In the genomic region with DNA sequence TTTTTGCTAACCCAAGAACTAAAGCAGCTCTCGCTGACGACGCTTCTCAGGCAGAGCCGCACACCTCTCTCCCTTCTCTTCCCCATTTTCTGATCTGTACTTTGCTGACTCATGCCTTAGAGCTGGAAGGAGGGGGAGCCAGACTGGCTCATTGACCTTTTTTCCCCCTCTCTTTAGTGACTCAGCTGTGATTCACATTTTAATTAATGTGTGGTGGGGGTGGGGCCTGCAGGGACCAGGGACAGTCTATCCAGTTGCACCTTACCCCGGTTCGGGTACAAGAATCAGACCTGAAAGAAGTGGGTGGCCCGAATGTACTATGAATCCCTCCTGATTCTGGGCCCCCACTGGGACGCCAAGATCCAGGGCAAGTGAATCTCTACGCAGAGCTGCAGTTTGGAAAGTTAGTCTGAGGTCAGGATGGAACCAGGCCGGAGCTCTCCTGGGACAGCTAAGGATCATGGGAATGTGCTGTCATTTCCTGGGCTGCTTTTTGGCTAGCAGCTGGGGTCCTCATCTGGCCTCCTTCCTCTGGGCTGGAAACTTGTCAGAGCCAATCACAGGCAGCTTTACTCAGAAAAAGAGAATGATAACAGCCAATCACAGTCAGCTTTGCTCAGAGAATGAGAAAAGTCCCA, we compare ENCODE assay signal across 8 mouse cellular contexts.
DNase-seq lines count a peak whose midpoint lies in the region; ATAC-seq and TF ChIP-seq lines count a peak whose summit lies in the region.

No protein-coding gene starts in this region.

- H3ac ChIP-seq in myocyte (ENCODE audit: control insufficient read depth, insufficient read length): no peak overlapping the region

- H3K4me3 ChIP-seq in intestine, embryonic 14.5 days (ENCODE audit: low read depth, low read length): no peak overlapping the region
- H3K4me3 ChIP-seq in intestine, embryonic 16.5 days (ENCODE audit: low read length): no peak overlapping the region
- H3K4me3 ChIP-seq in CH12.LX (replicated peaks in 1 of 3; ENCODE audit: low read depth in 2 of 3, low read length in 2 of 3, poor library complexity in 1 of 3) (peak overlapping the region in 2 of 3 experiments; percentile 6 to 32), myocyte (peak overlapping the region; percentile 24)
- H3K4me3 ChIP-seq in thymus, adult 2 months (ENCODE audit: control insufficient read depth, insufficient read depth, low read length): no peak overlapping the region
- H3K4me3 ChIP-seq in forebrain, embryonic 11.5 days (ENCODE audit: low read depth, low read length): no peak overlapping the region

- no peak for TF ChIP-seq RAD21 in CH12.LX (IDR thresholded peaks at IDR 0.05; ENCODE audit: low read depth, low read length)

- no peak overlapping the region for H3K4me2 ChIP-seq in intestine, embryonic 14.5 days (ENCODE audit: low read length)
- H3K4me2 ChIP-seq in intestine, embryonic 16.5 days (ENCODE audit: low read depth, low read length): no peak overlapping the region
- no peak overlapping the region for H3K4me2 ChIP-seq in CH12.LX (ENCODE audit: insufficient read depth, low read depth, poor library complexity, severe bottlenecking)
- H3K4me2 ChIP-seq in myocyte (ENCODE audit: low read depth): peak overlapping the region; percentile 98
- no peak overlapping the region for H3K4me2 ChIP-seq in forebrain, embryonic 11.5 days (ENCODE audit: low read depth, low read length, severe bottlenecking)

- dilution Hi-C loops in CH12.LX (cut with MboI; ENCODE audit: extremely low pct_ligation_motif_present, extremely low pct_unique_long_range_greater_than_20kb, low sequenced_read_pairs): no loop called here

- TF ChIP-seq EP300 in CH12.LX (IDR thresholded peaks at IDR 0.05; ENCODE audit: low read length): no peak

- H3K9me3 ChIP-seq in intestine, embryonic 14.5 days (ENCODE audit: control insufficient read depth, low read length): no peaks in the 10 kb centered on the region
- no peaks in the 10 kb centered on the region for H3K9me3 ChIP-seq in intestine, embryonic 16.5 days (ENCODE audit: control insufficient read depth, low read length)
- H3K9me3 ChIP-seq in CH12.LX (replicated peaks; ENCODE audit: low read length): no peaks in the 10 kb centered on the region
- no peaks in the 10 kb centered on the region for H3K9me3 ChIP-seq in forebrain, embryonic 11.5 days (ENCODE audit: control insufficient read depth, low read length)

- H3K36me3 ChIP-seq in intestine, embryonic 14.5 days (ENCODE audit: control insufficient read depth, insufficient read depth, low read length): no peaks in the 10 kb centered on the region
- no peaks in the 10 kb centered on the region for H3K36me3 ChIP-seq in intestine, embryonic 16.5 days (ENCODE audit: control insufficient read depth, insufficient read depth, low read length)
- H3K36me3 ChIP-seq in CH12.LX (replicated peaks in 1 of 2; ENCODE audit: control insufficient read depth in 1 of 2, insufficient read depth in 1 of 2, low read length in 1 of 2) (no peaks in the 10 kb centered on the region), myocyte (ENCODE audit: control insufficient read depth, insufficient read depth) (no peaks in the 10 kb centered on the region)
- no peaks in the 10 kb centered on the region for H3K36me3 ChIP-seq in thymus, adult 2 months (ENCODE audit: control insufficient read depth, insufficient read depth, low read length)
- no peaks in the 10 kb centered on the region for H3K36me3 ChIP-seq in forebrain, embryonic 11.5 days (ENCODE audit: control insufficient read depth, insufficient read depth, low read length)

- in situ Hi-C loops in CH12.LX (cut with MboI; ENCODE audit: low pct_ligation_motif_present, low pct_unique_long_range_greater_than_20kb, low sequenced_read_pairs): loop anchor here (10.0 kb wide), 1 partner anchor 137 kb away; no protein-coding TSS in a partner anchor

- no peaks in the 10 kb centered on the region for H3K27me3 ChIP-seq in intestine, embryonic 14.5 days (replicated peaks; ENCODE audit: control insufficient read depth, insufficient read depth, low read length)
- no peaks in the 10 kb centered on the region for H3K27me3 ChIP-seq in intestine, embryonic 16.5 days (replicated peaks; ENCODE audit: control insufficient read depth, insufficient read depth, low read length)
- H3K27me3 ChIP-seq in CH12.LX (replicated peaks): peaks cover 52% of the 10 kb centered on the region
- H3K27me3 ChIP-seq in myocyte (ENCODE audit: control insufficient read depth, insufficient read depth, insufficient read length): no peaks in the 10 kb centered on the region
- H3K27me3 ChIP-seq in thymus, adult 2 months (ENCODE audit: control insufficient read depth, insufficient read depth, low read length): no peaks in the 10 kb centered on the region
- H3K27me3 ChIP-seq in forebrain, embryonic 11.5 days (ENCODE audit: control insufficient read depth, insufficient read depth, low read length): no peaks in the 10 kb centered on the region

- H3K9ac ChIP-seq in intestine, embryonic 14.5 days (ENCODE audit: low read length): no peak overlapping the region
- no peak overlapping the region for H3K9ac ChIP-seq in intestine, embryonic 16.5 days (ENCODE audit: low read depth, low read length)
- no peak overlapping the region for H3K9ac ChIP-seq in CH12.LX (ENCODE audit: insufficient read depth, low read depth)
- no peak overlapping the region for H3K9ac ChIP-seq in forebrain, embryonic 11.5 days (ENCODE audit: low read length)

- no peak for TF ChIP-seq POLR2A in CH12.LX (IDR thresholded peaks at IDR 0.05; ENCODE audit: low read depth, low read length)
- peak; percentile 53 for TF ChIP-seq POLR2A in myocyte (IDR thresholded peaks at IDR 0.05; ENCODE audit: insufficient read length, low read depth)
- TF ChIP-seq POLR2A in thymus, adult 2 months (IDR thresholded peaks at IDR 0.05; ENCODE audit: control insufficient read depth, extremely low read depth, insufficient read depth, low read length, poor library complexity): no peak

- H3K79me2 ChIP-seq in CH12.LX (replicated peaks; ENCODE audit: control insufficient read depth, extremely low read depth, insufficient read depth, poor library complexity, severe bottlenecking): no peaks in the 10 kb centered on the region
- no peaks in the 10 kb centered on the region for H3K79me2 ChIP-seq in myocyte (ENCODE audit: control insufficient read depth, insufficient read depth)

- H3K27ac ChIP-seq in intestine, embryonic 14.5 days (ENCODE audit: low read depth): no peak overlapping the region
- no peak overlapping the region for H3K27ac ChIP-seq in intestine, embryonic 16.5 days (ENCODE audit: low read length)
- no peak overlapping the region for H3K27ac ChIP-seq in CH12.LX (ENCODE audit: insufficient read depth, low read depth)
- H3K27ac ChIP-seq in thymus, adult 2 months (ENCODE audit: control insufficient read depth, insufficient read depth, low read length): no peak overlapping the region
- H3K27ac ChIP-seq in forebrain, embryonic 11.5 days (ENCODE audit: low read depth, low read length): no peak overlapping the region

- WGBS in intestine, embryonic 14.5 days: 81% methylated on average over 10 of the region's 10 CpGs
- 79% methylated on average over 10 of the region's 10 CpGs for WGBS in intestine, embryonic 16.5 days
- WGBS in thymus, adult 2 months: 52% methylated on average over 10 of the region's 10 CpGs
- 81% methylated on average over 10 of the region's 10 CpGs for WGBS in forebrain, embryonic 11.5 days

- ATAC-seq in intestine, embryonic 14.5 days (replicated peaks; ENCODE audit: low FRiP score, low TSS enrichment, low read depth): no peak
- no peak for ATAC-seq in intestine, embryonic 16.5 days
- no peak for ATAC-seq in forebrain, embryonic 11.5 days (replicated peaks; ENCODE audit: low FRiP score)

- TF ChIP-seq CTCF in CH12.LX (conservative IDR thresholded peaks at IDR 0.05 in 1 of 2, IDR thresholded peaks at IDR 0.05 in 1 of 2; ENCODE audit: low read depth in 2 of 2, low read length in 2 of 2): no peak
- TF ChIP-seq CTCF in thymus, adult 2 months (IDR thresholded peaks at IDR 0.05; ENCODE audit: borderline replicate concordance, control insufficient read depth, extremely low read depth, insufficient read depth, low read length, poor library complexity): no peak

- no peaks in the 10 kb centered on the region for H3K4me1 ChIP-seq in intestine, embryonic 14.5 days (replicated peaks; ENCODE audit: control insufficient read depth, insufficient read depth, low read length)
- no peaks in the 10 kb centered on the region for H3K4me1 ChIP-seq in intestine, embryonic 16.5 days (ENCODE audit: control insufficient read depth, insufficient read depth, low read length)
- H3K4me1 ChIP-seq in CH12.LX (ENCODE audit: control insufficient read depth in 1 of 2, insufficient read depth in 2 of 2): 0 out of 4 replicates have a peak, but pooled peaks cover 0 to 2% of the 10 kb centered on the region in 2 experiments
- peaks cover 5% of the 10 kb centered on the region for H3K4me1 ChIP-seq in thymus, adult 2 months (replicated peaks; ENCODE audit: control insufficient read depth, insufficient read depth, low read length)
- H3K4me1 ChIP-seq in forebrain, embryonic 11.5 days (replicated peaks; ENCODE audit: control insufficient read depth, insufficient read depth, low read length): no peaks in the 10 kb centered on the region

- DNase-seq in intestine, embryonic 14.5 days (ENCODE audit: low spot score): peak; percentile 51
- DNase-seq in CH12.LX (ENCODE audit: extremely low read depth): peak; percentile 40
- peak; percentile 90 for DNase-seq in adrenal gland, adult 2 months
- peak; percentile 78 for DNase-seq in heart, adult 8-10 months (ENCODE audit: low spot score)
- DNase-seq in thymus, adult 2 months: no peak
- DNase-seq in forebrain, embryonic 11.5 days (ENCODE audit: low spot score): no peak

TF ChIP-seq in CH12.LX, 34 proteins besides CTCF, POLR2A, EP300 and RAD21 (continues in another document):
- TF ChIP-seq JUND (conservative IDR thresholded peaks at IDR 0.05; ENCODE audit: low read depth, low read length) (no peak), TBP (conservative IDR thresholded peaks at IDR 0.05; ENCODE audit: low read depth, low read length) (no peak), IRF4 (IDR thresholded peaks at IDR 0.05; ENCODE audit: low read depth, low read length) (no peak), ZKSCAN1 (IDR thresholded peaks at IDR 0.05; ENCODE audit: borderline replicate concordance, low read depth, low read length) (no peak), CHD1 (IDR thresholded peaks at IDR 0.05; ENCODE audit: low read depth, low read length) (no peak), GABPA (IDR thresholded peaks at IDR 0.05; ENCODE audit: insufficient replicate concordance, low read depth, low read length) (no peak)

TF ChIP-seq in myocyte, 11 proteins besides CTCF, POLR2A, EP300 and RAD21:
- TF ChIP-seq MAX (IDR thresholded peaks at IDR 0.05; ENCODE audit: low read depth) (no peak), MYOG (IDR thresholded peaks at IDR 0.05; ENCODE audit: control insufficient read depth in 1 of 3, insufficient read depth in 1 of 3, insufficient read length in 2 of 3, low read depth in 2 of 3) (peak in 1 of 3 experiments; percentile 8), MYOD1 (IDR thresholded peaks at IDR 0.05; ENCODE audit: control insufficient read depth in 1 of 3, insufficient read length in 2 of 3, low read depth in 2 of 3) (peak in 1 of 3 experiments; percentile 5), TCF12 (IDR thresholded peaks at IDR 0.05; ENCODE audit: insufficient read depth, poor library complexity, severe bottlenecking) (peak; percentile 5)

Comparison
In these comparisons a context has a peak if more than half of its experiments do, and no peak if none do; other contexts are left out.
1. DNase-seq: peak in intestine, embryonic 14.5 days (single experiment), CH12.LX (single experiment), adrenal gland, adult 2 months (single experiment) and heart, adult 8-10 months (single experiment); none in thymus, adult 2 months (single experiment) and forebrain, embryonic 11.5 days (single experiment).
2. H3K4me3 ChIP-seq: peak in CH12.LX (2 of 3) and myocyte (single experiment); none in intestine, embryonic 14.5 days (single experiment), intestine, embryonic 16.5 days (single experiment), thymus, adult 2 months (single experiment) and forebrain, embryonic 11.5 days (single experiment).